Mouse (Mus musculus): ENCODE results near the gene Nt5c1a.
A peak's percentile ranks its signal among the peaks of the same experiment; 100 is the strongest.

Gene Nt5c1a

DNA sequence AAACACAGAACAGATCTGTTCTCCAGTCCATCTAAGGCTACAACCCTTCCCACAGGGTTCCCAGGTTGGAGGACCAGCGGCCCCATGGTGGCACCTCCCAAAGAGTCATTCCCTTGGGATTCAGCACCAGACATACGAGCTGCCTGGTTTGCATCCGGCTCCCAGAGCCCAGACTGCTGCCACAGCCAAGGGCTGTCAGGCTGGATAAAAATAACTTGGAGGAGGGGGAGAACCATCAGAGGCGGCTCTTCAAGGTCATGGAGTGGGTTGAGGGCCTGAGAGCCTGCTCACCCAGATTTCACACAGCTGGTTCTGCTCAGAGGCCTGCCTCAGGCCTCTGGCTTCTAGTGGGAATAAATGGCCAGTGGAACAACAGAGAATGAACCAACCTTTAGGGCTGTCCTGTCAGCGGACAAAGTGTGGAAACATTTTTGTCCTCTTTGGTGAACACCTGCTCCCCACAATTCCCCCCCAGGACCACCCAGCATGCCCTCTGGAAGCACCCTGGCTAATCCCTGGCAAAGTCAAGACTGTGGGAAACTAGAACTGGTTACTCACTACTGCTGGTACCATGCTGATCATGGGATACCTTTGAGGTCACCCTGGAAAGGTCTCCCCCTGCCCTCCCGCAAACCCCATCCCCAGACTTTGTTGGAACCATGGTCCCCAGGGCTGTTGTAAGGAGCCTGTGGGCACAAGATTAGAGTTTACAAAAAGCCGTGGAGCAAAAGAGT, 46.0 kb downstream of the Nt5c1a start:
- no peaks in the 10 kb centered on the region for H3K9me3 ChIP-seq (ENCODE audit: low read length)
- no peaks in the 10 kb centered on the region for H3K36me3 ChIP-seq (ENCODE audit: insufficient read depth, low read length)
- H3K27me3 ChIP-seq (ENCODE audit: insufficient read depth, low read length), result peaks cover 52% of the 10 kb centered on the region
- TF ChIP-seq NANOG (IDR thresholded peaks at IDR 0.05; ENCODE audit: borderline replicate concordance, low read length) (no peak), CTCF (conservative IDR thresholded peaks at IDR 0.05; ENCODE audit: low read length) (no peak), POU5F1 (IDR thresholded peaks at IDR 0.05; ENCODE audit: borderline replicate concordance, low read length) (no peak)
- H3K4me3 ChIP-seq (replicated peaks; ENCODE audit: low read length), result no peak overlapping the region
- H3K4me1 ChIP-seq (replicated peaks; ENCODE audit: low read depth, low read length), result 0 out of 2 replicates have a peak, but pooled peaks cover 4% of the 10 kb centered on the region

DNA sequence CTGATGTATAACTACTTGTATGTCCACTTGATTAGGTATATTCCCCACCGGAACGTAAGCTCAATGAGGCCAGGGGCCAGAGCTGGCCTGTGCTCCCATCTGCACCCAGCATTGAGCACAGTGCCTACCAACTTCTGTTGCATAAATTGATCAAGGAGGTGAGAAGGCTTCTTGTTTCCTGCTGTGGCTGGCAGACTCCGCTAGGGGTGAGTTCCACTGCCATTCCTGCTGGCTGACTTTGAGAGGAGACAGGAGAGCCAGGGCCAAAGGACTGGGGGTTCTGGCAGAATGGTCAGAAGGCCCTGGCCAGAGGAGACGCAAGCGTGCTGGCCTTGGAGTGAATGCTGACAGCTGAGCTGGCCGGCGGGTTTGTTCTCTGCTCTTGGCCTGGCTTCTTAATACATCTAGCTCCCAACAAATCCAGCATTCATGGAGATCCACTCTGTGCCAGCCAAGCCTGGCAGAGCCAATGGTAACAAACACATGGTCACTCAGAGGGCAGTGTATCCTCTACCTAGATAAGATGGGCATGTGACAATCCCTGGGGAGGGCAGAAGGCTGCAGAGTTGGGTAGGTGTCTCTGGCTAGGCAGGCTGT, 47.8 kb downstream of the Nt5c1a start:
- H3K36me3 ChIP-seq (ENCODE audit: insufficient read depth, low read length), result no peaks in the 10 kb centered on the region
- no peaks in the 10 kb centered on the region for H3K9me3 ChIP-seq (ENCODE audit: low read length)
- H3K27me3 ChIP-seq (ENCODE audit: insufficient read depth, low read length), result peaks cover 36% of the 10 kb centered on the region
- no peak for TF ChIP-seq POU5F1 (IDR thresholded peaks at IDR 0.05; ENCODE audit: borderline replicate concordance, low read length)
- TF ChIP-seq NANOG (IDR thresholded peaks at IDR 0.05; ENCODE audit: borderline replicate concordance, low read length), result no peak
- no peak for TF ChIP-seq CTCF (conservative IDR thresholded peaks at IDR 0.05; ENCODE audit: low read length)
- 0 out of 2 replicates have a peak, but pooled peaks cover 4% of the 10 kb centered on the region for H3K4me1 ChIP-seq (replicated peaks; ENCODE audit: low read depth, low read length)
- H3K4me3 ChIP-seq (replicated peaks; ENCODE audit: low read length), result no peak overlapping the region

DNA sequence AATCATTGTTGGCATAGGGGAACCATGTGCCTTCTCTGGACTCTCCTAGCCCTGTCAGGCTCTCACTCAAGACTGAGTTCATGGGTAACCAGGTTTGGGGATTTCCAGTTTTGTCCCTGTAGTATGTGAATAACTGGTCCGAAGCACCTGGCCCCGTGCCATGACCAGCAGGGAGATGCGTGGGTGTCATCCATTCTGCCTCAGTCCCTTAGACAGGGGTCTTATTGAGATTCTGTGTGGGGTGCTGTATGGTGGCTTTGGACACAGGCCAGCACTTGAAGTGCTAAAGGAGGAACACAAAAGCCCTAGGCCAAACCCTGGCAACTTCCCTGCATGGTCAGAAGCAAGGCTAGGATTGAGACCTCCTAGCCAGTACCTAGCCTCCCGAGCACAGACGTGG, 50.9 kb downstream of the Nt5c1a start:
- Histone ChIP-seq H3K4me3 (replicated peaks; ENCODE audit: low read length) (no peak overlapping the region), H3K36me3 (ENCODE audit: insufficient read depth, low read length) (no peaks in the 10 kb centered on the region), H3K4me1 (replicated peaks; ENCODE audit: low read depth, low read length) (0 out of 2 replicates have a peak, but pooled peaks cover 1% of the 10 kb centered on the region), H3K27me3 (ENCODE audit: insufficient read depth, low read length) (peaks cover 20% of the 10 kb centered on the region; the same call in 1 of the 2 replicates), H3K9me3 (ENCODE audit: low read length) (no peaks in the 10 kb centered on the region)
- TF ChIP-seq NANOG (IDR thresholded peaks at IDR 0.05; ENCODE audit: borderline replicate concordance, low read length) (no peak), CTCF (conservative IDR thresholded peaks at IDR 0.05; ENCODE audit: low read length) (no peak), POU5F1 (IDR thresholded peaks at IDR 0.05; ENCODE audit: borderline replicate concordance, low read length) (no peak)

- TF ChIP-seq CTCF (conservative IDR thresholded peaks at IDR 0.05; ENCODE audit: low read length) (peak; percentile 58), POU5F1 (IDR thresholded peaks at IDR 0.05; ENCODE audit: borderline replicate concordance, low read length) (no peak), NANOG (IDR thresholded peaks at IDR 0.05; ENCODE audit: borderline replicate concordance, low read length) (no peak)
- no peak overlapping the region for H3K4me3 ChIP-seq (replicated peaks; ENCODE audit: low read length)
- no peaks in the 10 kb centered on the region for H3K36me3 ChIP-seq (ENCODE audit: insufficient read depth, low read length)
- H3K27me3 ChIP-seq (ENCODE audit: insufficient read depth, low read length), result peaks cover 3% of the 10 kb centered on the region; the same call in 1 of the 2 replicates
- no peaks in the 10 kb centered on the region for H3K4me1 ChIP-seq (replicated peaks; ENCODE audit: low read depth, low read length)
- no peaks in the 10 kb centered on the region for H3K9me3 ChIP-seq (ENCODE audit: low read length)
Measured at GRCm38 (mm10) chr4:123254617-123255016, 53.3 kb downstream of the Nt5c1a start.

GRCm38 (mm10) chr4:123260071-123260746, 58.9 kb downstream of the Nt5c1a start:
- TF ChIP-seq POU5F1 (IDR thresholded peaks at IDR 0.05; ENCODE audit: borderline replicate concordance, low read length), result no peak
- TF ChIP-seq CTCF (conservative IDR thresholded peaks at IDR 0.05; ENCODE audit: low read length), result no peak
- no peak for TF ChIP-seq NANOG (IDR thresholded peaks at IDR 0.05; ENCODE audit: borderline replicate concordance, low read length)
- Histone ChIP-seq H3K4me3 (replicated peaks; ENCODE audit: low read length) (no peak overlapping the region), H3K27me3 (ENCODE audit: insufficient read depth, low read length) (peaks cover 12% of the 10 kb centered on the region), H3K36me3 (ENCODE audit: insufficient read depth, low read length) (no peaks in the 10 kb centered on the region), H3K4me1 (replicated peaks; ENCODE audit: low read depth, low read length) (peaks cover 19% of the 10 kb centered on the region), H3K9me3 (ENCODE audit: low read length) (no peaks in the 10 kb centered on the region)

GRCm38 (mm10) chr4:123261721-123262401, 60.6 kb downstream of the Nt5c1a start, which contains the start of gene Pabpc4:
TSS of gene Pabpc4 (plus strand) at chr4:123262351.
- H3K36me3 ChIP-seq (ENCODE audit: insufficient read depth, low read length), result no peaks in the 10 kb centered on the region
- no peaks in the 10 kb centered on the region for H3K9me3 ChIP-seq (ENCODE audit: low read length)
- no peak within 1 kb of the TSS for H3K4me3 ChIP-seq (replicated peaks; ENCODE audit: low read length)
- peaks cover 9% of the 10 kb centered on the region; the same call in 1 of the 2 replicates for H3K27me3 ChIP-seq (ENCODE audit: insufficient read depth, low read length)
- TF ChIP-seq CTCF (conservative IDR thresholded peaks at IDR 0.05; ENCODE audit: low read length), result no peak
- no peak for TF ChIP-seq NANOG (IDR thresholded peaks at IDR 0.05; ENCODE audit: borderline replicate concordance, low read length)
- no peak for TF ChIP-seq POU5F1 (IDR thresholded peaks at IDR 0.05; ENCODE audit: borderline replicate concordance, low read length)
- H3K4me1 ChIP-seq (replicated peaks; ENCODE audit: low read depth, low read length), result peaks cover 20% of the 10 kb centered on the region

All from E14TG2a.4 (cell line).